Mouse (Mus musculus): ENCODE measurements around the gene Htatip2.

Htatip2 gene

DNA sequence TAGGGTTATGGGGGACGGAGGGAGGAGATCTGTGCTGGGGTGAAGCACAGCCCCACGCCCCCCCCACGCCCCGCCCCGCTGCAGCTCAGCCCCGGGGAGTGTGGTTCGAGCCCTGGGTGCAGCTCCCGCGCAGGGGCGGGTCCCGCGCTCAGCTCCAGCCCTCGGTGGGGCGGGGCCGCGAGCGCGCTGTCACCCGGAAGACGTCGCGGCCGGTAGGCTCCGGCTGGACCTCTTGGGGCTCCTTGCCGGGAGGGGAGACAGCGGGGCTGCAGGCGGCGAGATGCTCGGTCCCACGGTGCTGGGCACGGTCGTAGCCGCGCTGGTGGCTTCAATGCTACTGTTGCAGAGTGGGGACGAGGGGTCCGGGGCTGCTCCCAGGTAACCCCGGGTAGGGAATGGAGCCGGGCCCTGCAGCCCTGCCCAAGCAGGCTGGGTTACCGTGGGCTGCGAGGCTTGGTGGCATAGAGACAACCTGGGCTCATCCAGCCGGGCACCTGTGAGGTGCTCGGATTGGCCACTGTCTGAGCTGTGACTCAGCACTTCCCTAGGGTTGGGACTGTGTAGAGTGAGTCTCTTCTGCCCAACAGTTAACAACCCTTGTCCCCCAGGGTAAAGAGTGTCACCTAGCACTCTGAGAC, at the start of gene Htatip2:
Gene Htatip2 (plus strand): TSS at position 182 of the 638 bp plus-strand sequence.
- peak; percentile 52 for DNase-seq (ENCODE audit: low spot score)

DNA sequence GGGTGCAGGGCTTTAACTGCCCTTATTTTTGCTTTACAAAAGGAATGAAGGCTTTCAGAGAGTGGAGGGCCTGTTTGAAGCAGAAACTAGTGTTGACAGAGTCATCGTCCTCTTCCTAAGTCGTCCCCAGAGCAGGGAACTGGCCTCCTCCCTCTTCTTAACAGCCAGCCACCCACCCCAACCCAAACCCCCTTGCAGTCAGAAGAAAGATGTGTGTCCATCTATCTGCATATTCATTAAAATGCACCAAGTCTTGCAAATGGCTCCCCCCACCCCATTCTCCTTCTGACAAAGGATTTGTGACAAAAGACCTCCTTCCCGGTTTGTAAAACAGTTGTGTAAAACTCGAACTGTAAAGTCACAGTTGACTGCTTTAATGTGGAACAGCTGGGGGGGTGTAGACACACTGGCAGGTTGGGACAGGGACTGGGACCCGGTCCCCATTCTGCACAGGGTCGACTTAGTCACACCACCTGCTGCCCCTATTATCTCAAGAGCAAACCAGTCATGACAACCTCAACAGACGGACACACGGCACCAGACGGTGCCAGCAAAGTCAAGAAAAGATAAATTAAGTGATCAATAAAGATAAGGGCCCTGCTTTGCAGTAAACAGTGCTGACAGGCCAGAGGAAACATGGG, 49.4 kb upstream of the Htatip2 start:
- DNase-seq (ENCODE audit: low spot score), result no peak

DNA sequence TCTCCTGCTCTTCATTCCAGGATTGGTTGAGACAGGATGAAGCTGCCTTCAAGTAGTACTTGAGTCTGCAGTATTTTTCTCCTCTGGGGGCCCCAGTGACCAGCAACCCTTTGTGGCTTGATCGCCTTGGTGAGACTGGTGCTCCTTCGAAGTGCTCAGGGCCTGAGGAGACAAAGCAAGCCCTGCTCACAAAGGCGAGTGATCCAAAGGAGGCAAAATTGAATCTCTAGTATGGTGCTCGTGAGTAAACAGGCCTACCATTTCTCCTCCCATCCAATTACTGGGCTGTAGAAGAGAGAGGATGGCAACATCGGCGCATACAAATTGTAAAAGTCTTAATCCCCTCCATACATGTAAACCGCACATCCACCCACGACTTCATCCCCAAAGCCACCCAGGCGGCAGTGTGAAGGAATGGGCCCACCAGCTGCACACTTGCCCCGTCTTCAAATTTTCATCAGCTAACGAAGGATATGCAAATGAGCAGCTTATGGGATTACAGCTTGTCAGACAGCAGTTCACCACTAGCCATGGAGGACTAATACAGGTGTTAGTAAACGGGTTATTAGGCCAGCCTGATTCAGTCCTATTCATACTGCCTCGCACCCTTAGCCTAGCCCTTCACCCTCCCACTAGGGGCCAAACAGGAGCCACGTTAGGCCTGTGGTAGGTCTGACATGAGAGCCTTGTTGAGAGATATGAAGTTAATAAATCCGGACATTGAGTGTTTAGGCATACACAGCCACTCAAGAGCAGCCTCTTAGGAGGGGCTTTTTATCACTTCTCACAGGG, 40.8 kb upstream of the Htatip2 start:
- no peak for DNase-seq (ENCODE audit: low spot score)

DNA sequence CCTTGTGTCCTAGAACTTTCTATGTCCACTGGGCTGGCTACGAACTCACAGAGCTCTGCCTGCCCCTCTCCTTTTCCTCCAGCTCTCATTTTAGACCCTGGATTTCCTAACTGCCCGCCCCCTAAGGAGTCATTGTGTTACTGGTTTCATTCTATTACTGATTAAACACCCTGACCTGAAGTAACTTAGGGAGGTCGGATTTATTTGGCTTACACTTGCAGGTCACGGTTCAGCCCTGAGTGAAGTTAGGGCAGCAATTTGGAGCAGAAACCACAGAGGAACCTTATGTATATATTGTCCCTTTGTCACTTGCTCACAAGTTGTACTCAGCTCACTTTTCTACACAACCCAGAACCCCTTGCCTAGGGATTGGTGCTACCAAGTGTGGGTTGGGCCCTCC, 24.6 kb upstream of the Htatip2 start:
- DNase-seq (ENCODE audit: low spot score), result no peak

DNA sequence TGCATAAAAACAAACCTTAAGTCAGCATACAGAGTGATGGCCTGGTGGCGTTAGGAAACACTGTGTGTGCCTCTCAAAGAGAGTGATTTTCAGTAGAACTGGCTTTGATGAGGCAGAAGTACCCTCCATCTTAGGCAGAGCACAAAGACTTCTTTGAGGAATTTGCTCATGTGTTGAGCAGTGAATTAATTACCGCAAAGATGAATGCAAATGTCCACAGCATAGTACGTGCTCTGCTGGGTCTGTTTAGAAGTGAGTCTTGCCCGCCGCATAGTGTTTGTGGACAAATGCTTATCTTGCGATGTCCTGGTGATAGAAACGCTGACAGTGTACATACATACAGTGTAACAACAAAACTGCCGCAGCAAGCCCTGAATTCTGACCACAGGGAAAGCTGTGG, 19.5 kb upstream of the Htatip2 start:
- peak; percentile 9 for DNase-seq (ENCODE audit: low spot score)

DNA sequence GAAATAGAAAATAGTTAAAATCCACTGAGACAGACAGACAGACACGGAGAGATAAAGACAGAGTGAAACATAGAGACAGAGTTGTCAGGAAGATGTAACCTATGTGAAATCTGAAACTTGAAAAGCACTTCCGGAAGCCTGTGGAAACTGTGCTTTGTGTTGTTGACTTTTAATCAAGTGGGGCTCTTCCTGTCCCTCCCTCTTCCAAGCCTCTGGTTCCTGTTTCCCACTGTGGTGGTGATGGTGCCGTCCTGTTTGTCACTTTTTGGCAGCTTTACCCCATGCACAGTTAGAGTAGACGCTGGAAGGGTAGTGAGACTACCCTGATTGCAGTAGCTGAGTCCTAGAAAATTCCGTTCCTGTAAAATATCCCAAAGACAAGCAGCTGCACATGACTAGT, 17.4 kb upstream of the Htatip2 start:
- DNase-seq (ENCODE audit: low spot score), result peak; percentile 39

DNA sequence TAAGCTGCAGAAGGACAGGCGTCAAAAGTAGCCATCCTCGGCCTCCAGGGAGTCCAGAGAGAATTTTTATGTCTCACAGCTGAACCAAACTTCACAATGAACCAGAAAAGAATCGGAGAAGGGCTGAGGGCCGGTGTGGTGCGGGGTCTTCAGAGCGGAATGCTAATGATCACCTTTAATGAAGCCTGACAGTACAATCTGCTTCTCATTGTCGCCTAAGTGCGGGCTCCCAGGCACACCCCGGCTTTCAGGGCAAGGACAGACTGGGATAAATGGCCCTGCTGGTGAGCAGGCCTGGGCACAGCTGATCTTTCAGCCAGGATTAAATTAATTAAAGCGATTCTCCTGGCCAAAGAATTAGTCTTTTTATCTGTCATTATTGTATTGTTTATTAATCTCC, 17.0 kb upstream of the Htatip2 start:
- DNase-seq (ENCODE audit: low spot score), result peak; percentile 42

DNA sequence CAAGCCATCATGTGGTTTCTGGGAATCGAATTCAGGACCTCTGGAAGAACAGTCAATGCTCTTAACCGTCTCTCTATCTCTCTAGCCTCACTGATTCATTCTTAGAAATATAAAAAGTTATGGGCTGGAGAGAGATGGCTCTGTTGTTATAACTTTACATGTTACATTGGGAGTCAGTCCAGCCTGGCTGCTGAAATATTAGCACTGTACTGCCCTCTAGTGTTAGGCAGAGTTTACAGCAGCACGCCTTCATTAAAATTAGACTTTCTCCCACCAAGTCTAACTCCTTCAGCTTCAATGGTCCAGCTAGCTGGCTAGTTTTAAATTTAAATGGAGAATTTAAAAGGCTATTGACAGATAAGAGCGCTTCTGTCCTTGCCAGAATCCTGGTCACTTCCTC, 7.8 kb upstream of the Htatip2 start:
- peak; percentile 76 for DNase-seq (ENCODE audit: low spot score)

DNA sequence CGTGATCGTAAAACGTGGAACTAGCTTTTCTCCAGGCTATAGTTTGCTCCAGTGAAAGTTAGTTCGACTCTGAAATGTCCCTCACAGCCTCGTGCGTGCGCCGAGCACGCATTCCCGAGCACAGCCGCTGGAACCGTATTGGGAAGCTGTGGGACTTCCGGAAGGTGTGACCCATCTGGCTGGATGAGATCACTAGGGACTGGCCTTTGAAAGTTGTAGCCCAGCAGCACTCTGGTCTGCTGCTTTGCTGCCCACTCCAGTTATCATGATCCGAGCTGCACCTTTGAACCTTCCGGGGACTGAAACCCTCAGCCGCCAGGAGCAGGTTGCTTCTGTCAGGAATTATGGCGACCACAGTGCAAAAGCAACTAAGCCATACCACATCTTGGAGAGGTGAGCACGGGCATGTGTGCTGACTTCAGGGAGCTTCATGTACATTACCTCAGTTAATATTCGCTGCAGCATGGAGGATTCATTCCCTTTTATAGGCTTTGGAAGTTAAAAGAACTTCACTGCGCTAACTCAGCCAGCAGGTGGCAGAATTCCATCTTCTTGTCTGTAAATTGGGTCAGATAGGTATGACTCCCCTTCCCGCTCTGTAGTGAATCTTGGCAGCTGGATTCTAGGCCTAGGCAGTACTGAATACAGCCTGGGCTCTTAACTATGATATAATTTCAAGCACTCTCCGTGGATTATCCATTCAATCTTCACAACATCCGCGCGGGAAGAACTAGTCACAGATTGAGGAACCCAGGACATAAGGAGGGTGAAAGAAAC, 6.0 kb upstream of the Htatip2 start:
- DNase-seq (ENCODE audit: low spot score), result peak; percentile 79

DNA sequence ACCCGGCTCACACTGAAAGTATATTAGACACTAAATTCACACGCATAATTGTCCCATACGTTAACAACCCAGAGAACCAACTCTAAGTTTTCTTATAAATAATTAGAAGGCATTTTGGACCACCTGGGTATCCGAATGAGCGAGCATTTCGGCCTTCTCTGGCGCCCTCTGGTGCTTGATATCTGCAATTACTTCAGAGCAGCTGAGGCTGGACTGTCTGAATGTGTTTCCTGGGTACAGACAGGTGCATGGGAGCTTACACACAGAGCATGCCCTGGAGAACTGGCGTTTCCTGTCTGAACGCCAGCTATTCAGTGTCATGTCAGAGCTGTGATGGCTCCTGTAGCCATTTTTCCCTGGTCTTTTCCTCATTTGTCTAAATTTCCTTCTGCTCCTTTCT, 4.1 kb upstream of the Htatip2 start:
- DNase-seq (ENCODE audit: low spot score), result peak; percentile 75

DNA sequence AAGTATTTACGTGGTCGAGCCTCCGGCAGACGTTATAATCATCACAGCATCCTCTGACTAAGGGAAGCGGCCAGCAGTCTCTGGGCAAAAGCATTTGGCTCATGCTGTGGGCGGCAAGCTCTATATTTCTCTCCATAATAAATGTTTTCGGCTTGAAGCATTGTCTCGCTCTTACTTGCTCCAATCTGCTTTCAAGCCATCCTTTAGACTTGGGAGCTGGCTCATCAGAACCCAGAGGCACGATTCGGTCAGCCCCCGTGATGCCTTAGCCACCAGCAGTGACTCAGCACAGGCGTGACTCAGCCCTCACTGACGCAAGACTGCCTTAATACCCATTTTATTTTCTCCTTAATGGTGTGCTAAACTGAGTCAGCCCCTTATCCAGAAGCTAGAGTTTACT, 3.7 kb downstream of the Htatip2 start:
- no peak for DNase-seq (ENCODE audit: low spot score)

DNA sequence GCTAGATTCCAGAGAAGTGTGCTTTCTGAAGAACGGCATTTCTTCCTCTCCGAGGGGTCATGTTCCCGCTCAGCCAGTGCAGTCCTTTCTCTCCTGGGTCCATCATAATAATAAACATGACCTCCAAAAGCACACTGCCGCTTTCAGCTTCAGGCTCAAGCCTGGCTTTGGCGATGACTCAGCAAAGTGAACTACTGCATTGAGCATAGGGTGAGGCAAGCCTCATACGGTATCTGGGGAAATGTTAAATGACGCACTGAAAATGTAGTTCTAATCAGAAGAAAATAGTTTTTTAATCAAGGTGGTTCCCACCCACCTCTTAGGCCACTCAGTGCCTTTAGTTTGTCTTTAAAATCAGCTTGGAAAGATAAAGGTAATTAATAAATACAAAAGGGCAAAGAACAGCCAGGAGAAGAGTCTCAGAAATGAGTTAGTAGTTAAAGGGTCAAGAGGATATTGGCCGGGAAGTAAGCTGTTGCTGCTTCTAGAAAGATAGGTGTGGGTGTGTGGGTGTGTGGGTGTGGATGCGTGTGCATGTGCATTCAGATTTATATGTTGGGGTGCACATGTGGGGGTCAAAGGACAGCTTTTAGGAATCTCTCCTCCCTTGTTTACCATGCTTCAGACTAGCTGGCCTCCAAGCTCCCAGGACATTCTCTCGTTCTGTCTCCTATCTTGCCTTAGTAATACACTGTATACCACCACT, 5.2 kb downstream of the Htatip2 start:
- peak; percentile 44 for DNase-seq (ENCODE audit: low spot score)

DNA sequence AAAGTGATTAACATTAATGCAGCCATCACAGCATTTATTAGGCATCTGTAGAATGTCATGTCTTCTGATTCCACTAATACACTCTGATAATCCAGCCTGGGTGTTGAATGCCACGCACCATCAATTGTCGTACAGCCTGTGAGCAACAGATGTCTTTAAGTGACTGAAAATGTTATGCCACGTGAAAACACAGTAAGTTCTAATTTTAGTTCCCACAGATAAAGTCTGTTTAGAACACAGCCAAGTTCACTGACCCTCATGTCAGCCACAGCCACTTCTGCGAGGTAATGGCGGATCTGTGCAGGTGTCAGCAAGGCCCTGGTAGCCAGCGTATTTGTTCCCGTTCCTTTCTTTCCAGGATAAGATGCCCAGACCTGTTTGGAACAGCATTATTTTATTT, 7.3 kb downstream of the Htatip2 start:
- DNase-seq (ENCODE audit: low spot score), result no peak

DNA sequence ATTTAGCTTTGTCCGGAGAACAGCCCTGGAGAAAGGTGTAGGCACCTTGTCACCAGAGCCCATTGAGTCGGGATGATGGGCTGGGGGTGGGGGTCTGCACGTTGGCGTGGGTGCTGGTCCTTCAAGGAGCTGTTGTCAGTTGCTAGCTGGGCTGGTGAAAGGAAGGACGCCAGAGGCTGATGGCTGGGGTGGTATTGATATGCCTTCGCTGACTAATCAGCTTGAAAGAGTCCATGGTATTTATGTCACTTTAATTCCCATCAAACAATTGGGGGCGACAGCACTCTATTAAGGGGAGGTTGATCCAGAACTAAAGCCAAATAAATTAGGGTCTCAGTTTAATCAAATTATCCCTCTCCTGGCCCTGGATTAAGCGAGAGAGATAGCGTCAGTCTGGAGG, 9.6 kb downstream of the Htatip2 start:
- no peak for DNase-seq (ENCODE audit: low spot score)

DNA sequence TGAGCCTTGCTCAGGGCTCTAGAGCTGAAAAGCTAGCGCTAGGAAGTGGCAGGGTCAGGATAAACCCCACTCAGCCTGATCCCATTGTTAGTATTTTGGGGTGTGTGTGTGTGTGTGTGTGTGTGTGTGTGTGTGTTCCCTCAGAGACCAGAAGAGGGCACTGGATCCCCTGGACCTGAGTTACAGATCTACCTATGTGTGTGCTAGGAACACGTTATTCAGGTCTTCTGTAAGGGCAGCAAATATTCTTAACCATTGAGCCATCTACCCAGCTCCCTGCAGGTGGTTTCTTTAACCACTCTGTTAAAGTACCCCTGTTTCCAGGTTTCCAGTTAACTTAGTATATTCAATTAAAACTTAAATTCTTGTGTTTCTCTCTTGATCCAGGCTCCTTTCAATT, 15.5 kb downstream of the Htatip2 start:
- no peak for DNase-seq (ENCODE audit: low spot score)

DNA sequence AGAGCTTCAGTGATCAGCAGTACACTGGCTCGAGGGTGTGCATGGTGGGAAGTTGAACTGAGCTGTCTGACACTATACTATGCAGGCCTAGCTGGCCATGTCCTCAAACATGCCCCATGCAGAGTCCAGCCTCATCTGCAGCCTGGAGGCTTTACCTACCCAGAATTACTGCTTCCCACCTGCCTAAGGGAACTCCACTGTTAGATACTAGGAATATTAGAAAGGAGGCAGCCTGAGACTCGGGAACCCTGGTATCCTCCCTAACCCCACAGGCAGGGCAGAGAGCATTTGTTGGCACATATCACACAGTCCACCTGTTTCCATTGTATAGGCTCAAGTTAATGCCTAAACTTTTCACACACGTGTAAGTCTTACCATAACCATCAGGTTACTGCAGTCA, 18.7 kb downstream of the Htatip2 start:
- no peak for DNase-seq (ENCODE audit: low spot score)

DNA sequence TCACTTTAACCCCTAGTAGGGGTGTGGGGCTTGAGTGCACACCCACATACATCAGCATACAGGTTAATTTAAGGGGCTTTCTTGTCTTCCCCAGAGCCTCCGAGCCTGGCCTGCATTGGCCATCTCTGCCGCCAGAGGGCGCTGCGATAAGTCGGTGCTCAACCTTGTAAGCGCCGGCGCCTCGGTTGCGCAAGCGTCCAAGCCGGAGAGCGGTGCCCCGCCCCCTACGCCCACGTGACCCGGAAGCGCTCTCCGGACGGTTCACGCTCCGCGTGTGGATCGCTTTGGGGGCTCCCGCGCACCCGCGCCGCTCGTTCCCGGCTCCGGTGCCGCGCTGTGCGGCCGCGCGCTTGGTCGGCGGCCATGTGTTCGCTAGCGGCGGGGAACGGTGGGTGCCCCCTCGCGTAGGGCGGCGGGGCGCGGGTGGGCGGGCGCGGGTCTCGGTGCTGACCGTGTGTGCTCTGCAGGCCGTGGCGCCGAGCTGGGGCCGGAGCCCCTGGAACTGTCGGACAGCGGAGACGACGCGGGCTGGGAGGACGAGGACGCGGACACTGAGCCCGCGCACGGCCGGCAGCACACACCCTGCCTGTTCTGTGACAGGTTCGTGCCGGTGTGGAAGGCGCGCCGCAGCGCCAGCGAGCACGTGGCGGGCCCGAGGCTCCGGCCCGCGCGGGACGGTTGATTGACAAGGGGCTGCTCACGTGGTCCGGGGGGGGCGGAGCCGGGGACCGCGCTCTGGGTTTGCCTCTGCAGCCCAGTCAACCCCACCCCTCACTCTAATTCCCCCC, 19.4 kb downstream of the Htatip2 start, which contains the start of gene Prmt3:
Gene Prmt3 (plus strand): TSS at position 233 of the 788 bp plus-strand sequence.
- DNase-seq (ENCODE audit: low spot score), result peak; percentile 98

DNA sequence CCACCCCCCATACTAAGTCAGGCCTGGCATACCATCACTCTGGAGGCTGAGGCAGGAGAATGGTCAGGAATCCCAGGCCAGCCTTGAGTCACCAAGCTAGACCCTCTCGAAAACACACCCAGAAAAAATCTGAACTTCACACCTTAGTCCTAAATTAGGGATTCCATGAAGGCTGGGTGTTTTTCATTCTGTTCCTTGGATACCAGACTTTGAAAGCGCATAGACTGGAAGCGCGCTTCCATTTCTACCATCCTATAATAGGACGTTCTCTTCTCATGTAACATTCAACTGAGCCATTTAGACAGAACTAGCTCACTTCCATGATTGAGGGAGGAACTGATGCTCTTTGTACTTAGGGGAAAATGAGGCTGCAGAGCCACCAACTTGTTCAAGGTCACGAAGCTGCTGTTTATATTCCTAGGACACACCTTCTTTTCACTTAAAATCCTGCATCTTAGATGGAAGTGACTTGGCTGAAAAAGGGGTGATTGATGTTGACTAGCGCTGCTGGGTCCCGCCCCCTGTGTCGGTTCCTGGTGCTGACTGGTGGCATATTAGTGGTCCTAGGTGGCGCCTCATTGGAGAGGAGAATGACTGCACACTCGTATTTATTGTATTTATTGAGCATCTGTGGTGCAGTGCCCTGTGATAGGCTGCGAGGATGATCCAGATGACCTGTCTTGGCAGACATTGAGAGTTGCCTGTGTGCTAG, 20.1 kb downstream of the Htatip2 start:
- peak; percentile 17 for DNase-seq (ENCODE audit: low spot score)

DNA sequence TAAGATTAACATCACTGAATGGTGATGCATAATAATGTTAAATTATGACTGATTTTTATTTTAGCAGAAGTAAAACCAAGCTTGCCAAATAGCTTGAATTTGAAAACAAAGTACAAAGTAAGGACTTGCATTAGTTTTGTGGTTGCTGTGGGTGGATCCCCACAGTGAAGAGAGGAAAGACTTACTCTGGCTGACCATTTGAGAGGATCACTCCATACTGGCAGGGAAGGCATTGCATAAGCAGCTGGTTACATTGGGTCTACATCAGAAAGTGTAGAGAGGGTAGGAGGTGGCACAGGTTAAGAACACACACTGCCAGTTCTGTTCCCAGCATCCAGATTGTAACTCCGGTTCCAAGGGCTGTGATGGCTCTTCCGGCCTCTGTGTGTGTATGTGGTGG, 24.1 kb downstream of the Htatip2 start:
- DNase-seq (ENCODE audit: low spot score), result no peak

DNA sequence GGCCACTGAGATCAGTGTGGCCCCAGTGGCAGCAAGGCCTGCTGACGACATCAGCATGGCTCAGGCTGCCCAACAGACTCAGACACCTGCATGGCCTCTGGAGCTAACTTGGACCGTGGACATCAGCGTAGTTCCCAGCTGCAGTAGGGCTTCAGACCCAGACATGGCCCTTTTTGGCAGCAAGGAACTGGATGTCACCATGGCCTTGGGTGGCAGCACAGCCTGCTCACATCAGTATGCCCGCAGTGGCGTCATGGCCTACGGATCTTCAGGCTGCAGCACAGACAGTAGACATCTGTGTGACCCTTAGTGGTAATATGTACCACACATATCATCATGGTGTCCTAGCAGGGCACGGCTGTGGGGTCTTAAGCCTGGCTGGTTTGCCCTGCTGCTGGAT, 26.2 kb downstream of the Htatip2 start:
- DNase-seq (ENCODE audit: low spot score), result no peak

Data from embryo, embryonic 10 days (tissue).